In genomic region chr8:41549220-41550094, GRCm38 (mm10) we compare ENCODE assay signal across 10 mouse cellular contexts.
A peak's percentile ranks its signal among the peaks of the same experiment; 100 is the strongest.
DNase-seq lines count a peak whose midpoint lies in the region; ATAC-seq and TF ChIP-seq lines count a peak whose summit lies in the region.
"Had no signal": no experiment of that assay in that cellular context is flagged by ENCODE, and none has a peak within 500 bp of the region (broad histone marks: within the 10 kb centered on the region; RNA-seq: fewer than 3 reads in every experiment).

No protein-coding gene starts in this region.

- no peaks in the 10 kb centered on the region for H3K9me3 ChIP-seq in forebrain, embryonic 16.5 days (ENCODE audit: control insufficient read depth, low read length)
- no peaks in the 10 kb centered on the region for H3K9me3 ChIP-seq in forebrain, embryonic 11.5 days (ENCODE audit: control insufficient read depth, low read length)
- no peaks in the 10 kb centered on the region for H3K9me3 ChIP-seq in limb, embryonic 11.5 days (ENCODE audit: control insufficient read depth, low read length)
- H3K9me3 ChIP-seq: stomach, embryonic 15.5 days had no signal

- H3K27me3 ChIP-seq in forebrain, embryonic 16.5 days (replicated peaks; ENCODE audit: control insufficient read depth, insufficient read depth, low read length): no peaks in the 10 kb centered on the region
- no peaks in the 10 kb centered on the region for H3K27me3 ChIP-seq in forebrain, embryonic 11.5 days (ENCODE audit: control insufficient read depth, insufficient read depth, low read length)
- no peaks in the 10 kb centered on the region for H3K27me3 ChIP-seq in limb, embryonic 11.5 days (ENCODE audit: control insufficient read depth, insufficient read depth, low read length)
- H3K27me3 ChIP-seq: stomach, embryonic 15.5 days had no signal

- H3K36me3 ChIP-seq in forebrain, embryonic 16.5 days (ENCODE audit: control insufficient read depth, insufficient read depth): no peaks in the 10 kb centered on the region
- H3K36me3 ChIP-seq in forebrain, embryonic 11.5 days (ENCODE audit: control insufficient read depth, insufficient read depth, low read length): no peaks in the 10 kb centered on the region
- no peaks in the 10 kb centered on the region for H3K36me3 ChIP-seq in limb, embryonic 11.5 days (ENCODE audit: control insufficient read depth, insufficient read depth, low read length)
- H3K36me3 ChIP-seq: stomach, embryonic 15.5 days had no signal

- TF ChIP-seq POLR2A in brain, embryonic 14.5 days (IDR thresholded peaks at IDR 0.05; ENCODE audit: borderline replicate concordance, extremely low read depth, insufficient read depth, insufficient read length, poor library complexity, severe bottlenecking): no peak

- no peak overlapping the region for H3K27ac ChIP-seq in forebrain, embryonic 16.5 days (ENCODE audit: low read length)
- no peak overlapping the region for H3K27ac ChIP-seq in forebrain, embryonic 11.5 days (ENCODE audit: low read depth, low read length)
- peak overlapping the region; percentile 57 for H3K27ac ChIP-seq in limb, embryonic 11.5 days (replicated peaks; ENCODE audit: low read depth, low read length)
- H3K27ac ChIP-seq: stomach, embryonic 15.5 days had no signal

- H3K9ac ChIP-seq in forebrain, embryonic 16.5 days (replicated peaks; ENCODE audit: low read depth, low read length): no peak overlapping the region
- H3K9ac ChIP-seq in forebrain, embryonic 11.5 days (ENCODE audit: low read length): no peak overlapping the region
- H3K9ac ChIP-seq in limb, embryonic 11.5 days (ENCODE audit: low read length): no peak overlapping the region
- H3K9ac ChIP-seq: stomach, embryonic 15.5 days had no signal

- H3K4me3 ChIP-seq in forebrain, embryonic 16.5 days (replicated peaks; ENCODE audit: low read length): no peak overlapping the region
- H3K4me3 ChIP-seq in forebrain, embryonic 11.5 days (ENCODE audit: low read depth, low read length): no peak overlapping the region
- no peak overlapping the region for H3K4me3 ChIP-seq in limb, embryonic 11.5 days (ENCODE audit: low read depth, low read length)
- H3K4me3 ChIP-seq: stomach, embryonic 15.5 days had no signal

- intact Hi-C loops in left cerebral cortex, postnatal 25 days (cut with DNase I): no loop called here

- no peak for TF ChIP-seq CTCF in brain, embryonic 14.5 days (IDR thresholded peaks at IDR 0.05; ENCODE audit: borderline replicate concordance, extremely low read depth, insufficient read depth, insufficient read length)

- H3K4me1 ChIP-seq in forebrain, embryonic 16.5 days (replicated peaks; ENCODE audit: control insufficient read depth, insufficient read depth, low read length): peaks cover 4% of the 10 kb centered on the region
- H3K4me1 ChIP-seq in forebrain, embryonic 11.5 days (replicated peaks; ENCODE audit: control insufficient read depth, insufficient read depth, low read length): no peaks in the 10 kb centered on the region
- H3K4me1 ChIP-seq in limb, embryonic 11.5 days (ENCODE audit: control insufficient read depth, insufficient read depth, low read length): peaks cover 29% of the 10 kb centered on the region
- H3K4me1 ChIP-seq: stomach, embryonic 15.5 days had no signal

- WGBS in forebrain, embryonic 16.5 days: 69% methylated on average over 25 of the region's 25 CpGs
- WGBS in forebrain, embryonic 11.5 days: 84% methylated on average over 25 of the region's 25 CpGs
- 27% methylated on average over 25 of the region's 25 CpGs for WGBS in limb, embryonic 11.5 days

- no peak overlapping the region for H3K4me2 ChIP-seq in forebrain, embryonic 16.5 days (ENCODE audit: low read length)
- H3K4me2 ChIP-seq in forebrain, embryonic 11.5 days (ENCODE audit: low read depth, low read length, severe bottlenecking): no peak overlapping the region
- no peak overlapping the region for H3K4me2 ChIP-seq in limb, embryonic 11.5 days (ENCODE audit: low read depth, severe bottlenecking)
- H3K4me2 ChIP-seq: stomach, embryonic 15.5 days had no signal

- DNase-seq in forebrain, embryonic 11.5 days (ENCODE audit: low spot score): no peak
- peak; percentile 15 to 19 for DNase-seq in left cerebral cortex, postnatal 25 days (ENCODE audit: low spot score in 2 of 2)
- no peak for DNase-seq in left cerebral cortex, adult 11 months (ENCODE audit: low spot score)
- peak; percentile 28 for DNase-seq in brain, embryonic 14.5 days (ENCODE audit: low read depth)
- peak; percentile 64 for DNase-seq in limb, embryonic 11.5 days (ENCODE audit: low spot score)
- DNase-seq in T-cell, adult 2 months (ENCODE audit: low spot score): no peak
- DNase-seq: gastrocnemius, postnatal 10 days; right cerebral cortex, postnatal 14 days had no signal

- ATAC-seq in forebrain, embryonic 16.5 days: peak; percentile 75
- ATAC-seq in forebrain, embryonic 11.5 days (replicated peaks; ENCODE audit: low FRiP score): no peak
- ATAC-seq in limb, embryonic 11.5 days (ENCODE audit: insufficient number of reproducible peaks, low FRiP score, low TSS enrichment, low read depth): no peak

Comparison
In these comparisons a context has a peak if more than half of its experiments do, and no peak if none do; other contexts are left out.
1. DNase-seq: peak in left cerebral cortex, postnatal 25 days (2 of 2), brain, embryonic 14.5 days (single experiment) and limb, embryonic 11.5 days (single experiment); none in forebrain, embryonic 11.5 days (single experiment), left cerebral cortex, adult 11 months (single experiment) and T-cell, adult 2 months (single experiment).